Mouse (Mus musculus): ENCODE results near the gene Olfr27. TPM values are rescaled to one million over a fixed set of nuclear protein-coding genes. Genes with fewer than 3 reads are reported as not detected.

Gene Olfr27
- polyA plus RNA-seq (2015; fragmentation: Nextera tagmentation; extraction: Ambion mirVana), result not detected in 2 replicates

DNA sequence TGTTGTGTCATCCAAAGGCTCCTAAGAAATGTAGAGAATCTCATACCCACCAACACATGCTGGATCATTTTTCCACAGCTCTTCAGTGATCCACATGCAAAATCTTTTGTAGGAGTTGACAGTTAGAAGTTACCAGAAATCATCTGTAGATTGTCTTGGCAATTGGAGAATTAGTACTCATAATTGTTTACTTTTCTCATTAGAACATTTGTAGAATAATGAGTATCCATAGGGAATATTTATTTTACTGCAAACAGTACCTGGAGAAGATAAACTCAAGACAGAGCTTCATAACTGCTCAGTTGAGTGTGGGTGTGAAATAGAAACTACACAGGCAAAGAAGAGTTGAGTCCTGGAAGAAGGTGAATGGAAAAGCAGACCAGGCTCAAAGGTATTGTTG, at the start of gene Olfr27:
Gene Olfr27, plus strand, starts transcription at position 301 of the 400 bp plus-strand sequence.
- no peak within 1 kb of the TSS for H3K4me2 ChIP-seq (ENCODE audit: low read length)
- DNase-seq (ENCODE audit: low spot score) (no peak), ATAC-seq (replicated peaks; ENCODE audit: low FRiP score, low read depth) (no peak)
- no peaks in the 10 kb centered on the region for H3K36me3 ChIP-seq (ENCODE audit: insufficient read depth, low read length)
- H3K9me3 ChIP-seq (replicated peaks; ENCODE audit: low read length), result no peaks in the 10 kb centered on the region
- TF ChIP-seq CTCF (IDR thresholded peaks at IDR 0.05; ENCODE audit: low read depth), result no peak
- H3K27ac ChIP-seq, result no peak within 1 kb of the TSS
- no peaks in the 10 kb centered on the region for H3K4me1 ChIP-seq (replicated peaks; ENCODE audit: insufficient read depth, low read length)
- no peak within 1 kb of the TSS for H3K4me3 ChIP-seq (replicated peaks; ENCODE audit: low read depth, low read length)
- no peak within 1 kb of the TSS for H3K9ac ChIP-seq (ENCODE audit: low read depth, low read length)
- H3K27me3 ChIP-seq (ENCODE audit: insufficient read depth, low read length), result no peaks in the 10 kb centered on the region

DNA sequence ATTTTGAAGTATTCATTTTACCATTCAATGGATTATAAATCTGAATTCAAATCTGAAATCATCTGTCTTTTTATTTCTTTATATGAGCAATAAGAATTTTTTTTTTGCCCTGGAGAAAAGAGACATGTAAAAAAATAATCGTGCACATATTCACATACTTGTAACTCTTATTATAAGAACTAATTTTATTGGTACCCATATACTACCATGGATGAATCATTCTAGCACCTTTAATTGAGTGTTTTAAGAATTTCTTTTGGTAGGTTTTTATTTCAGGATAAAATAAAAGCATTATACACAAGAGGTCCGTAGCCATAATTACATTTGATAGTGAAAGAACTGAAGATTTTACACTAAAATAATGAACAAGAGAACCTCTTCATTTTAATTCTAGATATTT, 49.1 kb upstream of the Olfr27 start, which contains the start of gene Olfr938:
Gene Olfr938, minus strand, starts transcription at position 101 of the 400 bp plus-strand sequence.
- no peak within 1 kb of the TSS for H3K4me2 ChIP-seq (ENCODE audit: low read length)
- H3K36me3 ChIP-seq (ENCODE audit: insufficient read depth, low read length), result no peaks in the 10 kb centered on the region
- H3K27me3 ChIP-seq (ENCODE audit: insufficient read depth, low read length), result no peaks in the 10 kb centered on the region
- no peaks in the 10 kb centered on the region for H3K9me3 ChIP-seq (replicated peaks; ENCODE audit: low read length)
- no peak within 1 kb of the TSS for H3K4me3 ChIP-seq (replicated peaks; ENCODE audit: low read depth, low read length)
- ATAC-seq (replicated peaks; ENCODE audit: low FRiP score, low read depth) (no peak), DNase-seq (ENCODE audit: low spot score) (no peak)
- TF ChIP-seq CTCF (IDR thresholded peaks at IDR 0.05; ENCODE audit: low read depth), result no peak
- no peak within 1 kb of the TSS for H3K27ac ChIP-seq
- no peak within 1 kb of the TSS for H3K9ac ChIP-seq (ENCODE audit: low read depth, low read length)
- H3K4me1 ChIP-seq (replicated peaks; ENCODE audit: insufficient read depth, low read length), result no peaks in the 10 kb centered on the region
- 88% methylated on average over 2 of the region's 2 CpGs for WGBS

DNA sequence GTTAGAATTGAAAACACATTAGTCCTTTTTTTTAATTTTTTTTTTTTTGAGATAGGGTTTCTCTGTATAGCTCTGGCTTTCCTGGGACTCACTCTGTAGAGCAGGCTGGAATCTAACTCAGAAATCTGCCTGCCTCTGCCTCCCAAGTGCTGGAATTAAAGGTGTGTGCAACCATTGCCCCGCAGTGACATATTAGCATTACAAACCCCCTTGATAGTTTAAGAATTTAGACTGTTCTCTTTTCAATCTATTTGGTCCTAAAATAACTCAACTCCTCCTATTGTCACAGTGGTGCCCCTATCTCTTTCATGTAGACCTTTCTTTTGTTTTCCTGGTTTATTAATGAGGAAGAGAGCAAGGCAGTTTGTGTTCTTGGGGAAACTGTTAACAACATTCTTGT, 605 bp upstream of the Olfr27 start:
- Histone ChIP-seq H3K4me3 (replicated peaks; ENCODE audit: low read depth, low read length) (no peak overlapping the region), H3K36me3 (ENCODE audit: insufficient read depth, low read length) (no peaks in the 10 kb centered on the region), H3K9me3 (replicated peaks; ENCODE audit: low read length) (no peaks in the 10 kb centered on the region), H3K4me2 (ENCODE audit: low read length) (no peak overlapping the region), H3K4me1 (replicated peaks; ENCODE audit: insufficient read depth, low read length) (no peaks in the 10 kb centered on the region), H3K9ac (ENCODE audit: low read depth, low read length) (no peak overlapping the region), H3K27ac (no peak overlapping the region), H3K27me3 (ENCODE audit: insufficient read depth, low read length) (no peaks in the 10 kb centered on the region)
- no peak for TF ChIP-seq CTCF (IDR thresholded peaks at IDR 0.05; ENCODE audit: low read depth)
- DNase-seq (ENCODE audit: low spot score) (no peak), ATAC-seq (replicated peaks; ENCODE audit: low FRiP score, low read depth) (no peak)
- WGBS, result 84% methylated on average over 1 of the region's 1 CpGs

DNA sequence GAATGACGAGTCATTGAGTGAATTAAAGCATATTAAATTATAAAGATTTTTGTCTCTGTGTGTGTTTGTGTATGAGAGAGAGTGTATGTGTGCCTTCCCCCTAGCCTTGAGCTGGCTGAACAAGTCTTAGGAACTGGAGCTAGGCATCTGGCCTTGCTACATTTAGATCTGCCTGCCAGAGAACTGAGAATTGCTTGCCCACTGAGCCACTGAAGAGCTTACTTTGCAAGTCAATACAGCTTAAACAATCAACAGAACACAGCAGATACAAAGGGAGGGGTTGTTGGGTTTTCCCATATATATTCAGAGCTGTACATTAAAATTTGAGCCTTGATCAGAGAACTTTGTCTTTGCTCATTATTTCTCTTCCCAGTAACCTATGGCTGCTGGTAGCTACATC, 24.5 kb downstream of the Olfr27 start:
- Histone ChIP-seq H3K27ac (no peak overlapping the region), H3K4me1 (replicated peaks; ENCODE audit: insufficient read depth, low read length) (no peaks in the 10 kb centered on the region), H3K9me3 (replicated peaks; ENCODE audit: low read length) (no peaks in the 10 kb centered on the region), H3K36me3 (ENCODE audit: insufficient read depth, low read length) (no peaks in the 10 kb centered on the region), H3K9ac (ENCODE audit: low read depth, low read length) (no peak overlapping the region), H3K27me3 (ENCODE audit: insufficient read depth, low read length) (no peaks in the 10 kb centered on the region), H3K4me3 (replicated peaks; ENCODE audit: low read depth, low read length) (no peak overlapping the region), H3K4me2 (ENCODE audit: low read length) (no peak overlapping the region)
- DNase-seq (ENCODE audit: low spot score) (no peak), ATAC-seq (replicated peaks; ENCODE audit: low FRiP score, low read depth) (no peak)
- 59% methylated on average over 1 of the region's 1 CpGs for WGBS
- TF ChIP-seq CTCF (IDR thresholded peaks at IDR 0.05; ENCODE audit: low read depth), result no peak

- H3K4me3 ChIP-seq (replicated peaks; ENCODE audit: low read depth, low read length), result no peak within 1 kb of the TSS
- no peak within 1 kb of the TSS for H3K9ac ChIP-seq (ENCODE audit: low read depth, low read length)
- no peak for TF ChIP-seq CTCF (IDR thresholded peaks at IDR 0.05; ENCODE audit: low read depth)
- no peaks in the 10 kb centered on the region for H3K27me3 ChIP-seq (ENCODE audit: insufficient read depth, low read length)
- ATAC-seq (replicated peaks; ENCODE audit: low FRiP score, low read depth) (no peak), DNase-seq (ENCODE audit: low spot score) (no peak)
- no peaks in the 10 kb centered on the region for H3K36me3 ChIP-seq (ENCODE audit: insufficient read depth, low read length)
- no peak within 1 kb of the TSS for H3K27ac ChIP-seq
- H3K4me1 ChIP-seq (replicated peaks; ENCODE audit: insufficient read depth, low read length), result no peaks in the 10 kb centered on the region
- H3K4me2 ChIP-seq (ENCODE audit: low read length), result no peak within 1 kb of the TSS
- no peaks in the 10 kb centered on the region for H3K9me3 ChIP-seq (replicated peaks; ENCODE audit: low read length)
- 91% methylated on average over 5 of the region's 5 CpGs for WGBS
These were observed 38.1 kb downstream of the Olfr27 start, which contains the start of gene Olfr943 for GRCm38 (mm10) chr9:39166004-39166403. Gene Olfr943, plus strand, starts transcription at chr9:39166304.

Other genes with a start within 250 kb of the Olfr27 start
- not detected in 2 replicates for gene Olfr930, start 198.3 kb upstream of the Olfr27 start, polyA plus RNA-seq (2015; fragmentation: Nextera tagmentation; extraction: Ambion mirVana)
- gene Olfr933, start 155.8 kb upstream of the Olfr27 start, polyA plus RNA-seq (2015; fragmentation: Nextera tagmentation; extraction: Ambion mirVana), result not detected in 2 replicates
- gene Olfr934, start 139.8 kb upstream of the Olfr27 start, polyA plus RNA-seq (2015; fragmentation: Nextera tagmentation; extraction: Ambion mirVana), result not detected in 2 replicates
- gene Olfr935, start 128.4 kb upstream of the Olfr27 start, polyA plus RNA-seq (2015; fragmentation: Nextera tagmentation; extraction: Ambion mirVana), result not detected in 2 replicates
- not detected in 2 replicates for gene Olfr146, start 104.8 kb upstream of the Olfr27 start, polyA plus RNA-seq (2015; fragmentation: Nextera tagmentation; extraction: Ambion mirVana)
- not detected in 2 replicates for gene Olfr937, start 63.2 kb upstream of the Olfr27 start, polyA plus RNA-seq (2015; fragmentation: Nextera tagmentation; extraction: Ambion mirVana)
- not detected in 2 replicates for gene Olfr938, start 49.2 kb upstream of the Olfr27 start, polyA plus RNA-seq (2015; fragmentation: Nextera tagmentation; extraction: Ambion mirVana)
- not detected in 2 replicates for gene Olfr943, start 38.2 kb downstream of the Olfr27 start, polyA plus RNA-seq (2015; fragmentation: Nextera tagmentation; extraction: Ambion mirVana)
- gene Olfr944, start 73.8 kb downstream of the Olfr27 start, polyA plus RNA-seq (2015; fragmentation: Nextera tagmentation; extraction: Ambion mirVana), result not detected in 2 replicates
- gene Olfr1537, start 121.9 kb downstream of the Olfr27 start, polyA plus RNA-seq (2015; fragmentation: Nextera tagmentation; extraction: Ambion mirVana), result not detected in 2 replicates
- not detected in 2 replicates for gene Olfr945, start 148.7 kb downstream of the Olfr27 start, polyA plus RNA-seq (2015; fragmentation: Nextera tagmentation; extraction: Ambion mirVana)
- not detected in 2 replicates for gene Olfr948, start 197.9 kb downstream of the Olfr27 start, polyA plus RNA-seq (2015; fragmentation: Nextera tagmentation; extraction: Ambion mirVana)

Data from kidney, postnatal 0 days (tissue).